Mouse (Mus musculus) embryonic facial prominence, embryonic 15.5 days (tissue): Measurements from ENCODE around the gene Krt28. TPM values are rescaled to one million over a fixed set of nuclear protein-coding genes. Genes with fewer than 3 reads are reported as not detected.

Experiments
- ATAC-seq: fragments of 200-750 bp; cut with Nextera tagmentation; 2 replicates; pipeline ENCODE4 v1.8.0; 2017; ENCODE audit warnings: low read depth, moderate TSS enrichment; ENCODE audit not compliant: insufficient number of reproducible peaks, low FRiP score, low TSS enrichment
- H3K27ac ChIP-seq: fragments of 300-500 bp; sonication (generic); replicated peaks from 2 replicates; pipeline ENCODE4 v1.5.1; 2015; ENCODE audit warnings: mild to moderate bottlenecking, inconsistent platforms
- H3K27me3 ChIP-seq: fragments of 300-500 bp; sonication (generic); 2 replicates; pipeline ENCODE4 v1.6.1; 2015; ENCODE audit warnings: inconsistent platforms
- H3K36me3 ChIP-seq: fragments of 300-500 bp; sonication (generic); 2 replicates; pipeline ENCODE4 v1.6.1; 2015; ENCODE audit warnings: mild to moderate bottlenecking, inconsistent platforms
- H3K4me1 ChIP-seq: fragments of 300-500 bp; sonication (generic); 2 replicates; pipeline ENCODE4 v1.6.1; 2015; ENCODE audit warnings: inconsistent platforms
- H3K4me2 ChIP-seq: fragments of 300-500 bp; sonication (generic); replicated peaks from 2 replicates; pipeline ENCODE4 v1.6.1; 2015; ENCODE audit warnings: mild to moderate bottlenecking, inconsistent platforms
- H3K4me3 ChIP-seq: fragments of 300-500 bp; sonication (generic); replicated peaks from 2 replicates; pipeline ENCODE4 v1.5.1; 2015; ENCODE audit warnings: mild to moderate bottlenecking, inconsistent platforms
- H3K9ac ChIP-seq: fragments of 300-500 bp; sonication (generic); 2 replicates; pipeline ENCODE4 v1.6.1; 2015; ENCODE audit warnings: inconsistent platforms
- H3K9me3 ChIP-seq: fragments of 300-500 bp; sonication (generic); replicated peaks from 2 replicates; pipeline ENCODE4 v1.6.1; 2016; ENCODE audit warnings: inconsistent platforms
- WGBS: fragments of 180-500 bp; shearing (Covaris S2); methylation state at CpG from one replicate; pipeline ENCODE4 v1.1.7; 2015; 5-methylcytosine and 5-hydroxymethylcytosine counted together
- polyA plus RNA-seq: library from polyadenylated mRNA; unstranded; fragments of >200 nt; fragmentation: Nextera tagmentation; extraction: Ambion mirVana; gene quantifications from 2 replicates; pipeline ENCODE4 v1.2.1, GENCODE M21; 2015

Krt28 gene
- polyA plus RNA-seq, 1 experiment from 2014 or later, result 19.5 TPM

DNA sequence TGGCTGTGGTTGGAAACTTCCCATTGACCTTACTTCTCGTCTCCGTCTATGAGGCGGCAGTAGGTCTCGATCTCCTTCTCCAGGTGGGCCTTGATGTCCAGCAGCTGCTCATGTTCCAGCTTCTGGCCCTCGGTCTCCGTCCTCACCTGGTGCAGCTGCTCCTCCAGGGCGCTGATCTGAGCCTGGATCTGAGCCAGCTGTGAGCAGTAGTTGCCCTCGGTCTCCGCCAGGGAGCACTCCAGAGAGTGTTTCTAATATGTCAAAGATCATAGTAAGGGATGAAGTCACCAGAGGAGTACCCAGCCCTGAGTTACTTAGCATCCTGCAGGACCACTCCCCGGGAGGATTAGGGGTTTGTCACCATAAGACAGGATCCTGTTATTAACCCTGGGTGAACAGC lies 7.9 kb downstream of the Krt28 start:
- no peak for ATAC-seq
- H3K27ac ChIP-seq, result no peak overlapping the region

DNA sequence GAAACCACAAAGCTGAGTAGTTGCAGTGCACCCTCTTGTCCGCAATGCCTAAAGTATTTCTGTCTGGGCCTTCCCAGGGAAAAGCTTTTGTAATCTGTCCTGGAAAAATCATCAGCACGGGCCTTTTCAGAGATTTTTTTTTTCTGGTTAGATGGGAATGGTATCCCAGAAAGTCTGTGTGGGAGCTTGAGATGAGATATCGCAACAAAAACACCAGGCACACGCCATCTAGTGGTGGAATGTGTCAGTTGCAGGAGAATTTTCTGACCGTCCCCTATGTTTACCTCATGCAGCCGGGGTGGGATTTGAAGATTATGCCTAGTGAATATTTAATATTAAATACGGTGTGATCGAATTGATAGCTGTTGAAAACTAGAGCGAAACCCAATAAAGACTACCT lies 10.3 kb downstream of the Krt28 start:
- Histone ChIP-seq H3K36me3 (no peaks in the 10 kb centered on the region), H3K9ac (no peak overlapping the region), H3K4me2 (no peak overlapping the region), H3K27me3 (no peaks in the 10 kb centered on the region), H3K27ac (no peak overlapping the region), H3K9me3 (no peaks in the 10 kb centered on the region), H3K4me3 (no peak overlapping the region), H3K4me1 (no peaks in the 10 kb centered on the region)
- WGBS, result 21% methylated on average over 9 of the region's 9 CpGs
- no peak for ATAC-seq

More for the DNA sequence above, 7.9 kb downstream of the Krt28 start:
- H3K27me3 ChIP-seq, result no peaks in the 10 kb centered on the region
- WGBS, result 36% methylated on average over 10 of the region's 10 CpGs
- H3K9me3 ChIP-seq, result no peaks in the 10 kb centered on the region
- no peak overlapping the region for H3K4me3 ChIP-seq
- H3K9ac ChIP-seq, result no peak overlapping the region
- no peak overlapping the region for H3K4me2 ChIP-seq
- H3K4me1 ChIP-seq, result no peaks in the 10 kb centered on the region
- H3K36me3 ChIP-seq, result no peaks in the 10 kb centered on the region

DNA sequence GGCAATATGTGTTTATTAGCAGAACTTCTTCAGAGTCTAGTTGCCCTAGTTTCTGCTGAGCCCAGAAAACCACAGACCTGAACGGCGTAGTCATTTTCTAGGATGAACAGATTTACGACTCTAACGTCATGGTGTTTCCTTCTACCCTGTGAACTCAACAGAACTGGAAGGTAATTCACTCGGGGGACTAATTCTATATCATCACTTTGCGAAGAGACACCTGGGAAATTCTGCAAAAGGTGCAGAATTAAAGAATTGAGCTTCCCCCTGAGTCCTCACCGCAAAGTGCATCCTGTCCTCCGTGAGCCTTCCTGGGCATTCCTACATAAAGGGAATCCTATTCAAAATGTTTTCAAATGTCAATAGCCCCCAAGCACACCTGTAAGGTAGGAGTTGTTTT lies 13.3 kb downstream of the Krt28 start:
- Histone ChIP-seq H3K4me3 (no peak overlapping the region), H3K4me2 (no peak overlapping the region), H3K27me3 (no peaks in the 10 kb centered on the region), H3K36me3 (no peaks in the 10 kb centered on the region), H3K4me1 (no peaks in the 10 kb centered on the region), H3K27ac (no peak overlapping the region), H3K9ac (no peak overlapping the region), H3K9me3 (no peaks in the 10 kb centered on the region)
- no peak for ATAC-seq
- WGBS, result 78% methylated on average over 8 of the region's 8 CpGs

DNA sequence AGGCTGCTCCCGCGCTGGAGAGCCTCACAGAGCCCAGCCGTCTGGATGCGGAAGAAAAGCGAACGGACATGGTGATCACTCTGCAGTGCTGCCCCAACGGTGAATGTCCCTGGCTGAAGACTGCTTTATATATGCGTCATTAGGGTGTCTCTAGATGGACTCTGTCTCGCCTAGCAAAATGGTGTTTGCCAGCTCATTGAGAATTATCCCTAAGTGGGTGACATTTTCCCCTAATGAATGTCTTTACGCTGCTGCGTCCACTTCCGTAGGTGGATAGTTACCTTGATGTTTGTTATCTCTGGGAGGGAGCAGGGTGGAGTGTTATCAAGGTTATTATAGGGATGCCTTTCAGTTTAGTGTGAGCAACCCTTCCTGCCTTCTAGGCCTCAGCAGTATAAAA lies 23.7 kb downstream of the Krt28 start, which contains the start of gene Krt27:
Gene Krt27 (minus strand): TSS at position 101 of the 400 bp plus-strand sequence.
- Histone ChIP-seq H3K27ac (no peak within 1 kb of the TSS), H3K4me2 (no peak within 1 kb of the TSS), H3K4me3 (no peak within 1 kb of the TSS), H3K9me3 (no peaks in the 10 kb centered on the region), H3K4me1 (no peaks in the 10 kb centered on the region), H3K36me3 (no peaks in the 10 kb centered on the region), H3K27me3 (0 out of 2 replicates have a peak, but pooled peaks cover 4% of the 10 kb centered on the region), H3K9ac (no peak within 1 kb of the TSS)
- WGBS, result 76% methylated on average over 12 of the region's 12 CpGs
- no peak for ATAC-seq

DNA sequence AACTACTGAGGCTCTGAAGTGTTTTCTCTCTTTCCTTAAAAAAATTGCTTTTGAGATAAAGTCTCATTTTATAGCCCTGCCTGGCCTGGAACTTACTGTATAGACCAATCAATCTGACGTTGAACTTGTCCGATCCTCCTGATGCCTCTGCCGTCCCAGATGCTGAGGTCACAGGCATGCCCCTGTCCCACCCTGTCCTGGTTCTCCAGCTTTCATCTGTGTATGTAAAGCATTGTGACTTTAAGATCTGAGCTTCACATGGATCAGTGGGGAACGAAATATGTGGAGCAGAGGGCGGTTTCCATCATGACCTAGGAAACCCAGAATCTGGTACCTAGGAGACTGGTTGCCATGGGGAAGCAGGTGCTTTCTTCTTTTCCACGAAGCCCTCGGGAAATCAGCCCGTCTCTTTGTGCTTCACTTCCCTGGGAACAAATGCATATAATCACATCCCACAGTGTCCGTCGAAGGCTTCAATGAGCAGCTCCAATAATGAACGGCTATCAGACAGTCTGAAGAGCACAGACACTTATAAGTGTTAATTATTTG lies 35.3 kb downstream of the Krt28 start:
- H3K9ac ChIP-seq, result no peak overlapping the region
- ATAC-seq, result no peak
- H3K36me3 ChIP-seq, result no peaks in the 10 kb centered on the region
- no peaks in the 10 kb centered on the region for H3K27me3 ChIP-seq
- no peak overlapping the region for H3K27ac ChIP-seq
- H3K4me1 ChIP-seq, result no peaks in the 10 kb centered on the region
- H3K4me3 ChIP-seq, result no peak overlapping the region
- 80% methylated on average over 11 of the region's 11 CpGs for WGBS
- H3K9me3 ChIP-seq, result no peaks in the 10 kb centered on the region
- no peak overlapping the region for H3K4me2 ChIP-seq

DNA sequence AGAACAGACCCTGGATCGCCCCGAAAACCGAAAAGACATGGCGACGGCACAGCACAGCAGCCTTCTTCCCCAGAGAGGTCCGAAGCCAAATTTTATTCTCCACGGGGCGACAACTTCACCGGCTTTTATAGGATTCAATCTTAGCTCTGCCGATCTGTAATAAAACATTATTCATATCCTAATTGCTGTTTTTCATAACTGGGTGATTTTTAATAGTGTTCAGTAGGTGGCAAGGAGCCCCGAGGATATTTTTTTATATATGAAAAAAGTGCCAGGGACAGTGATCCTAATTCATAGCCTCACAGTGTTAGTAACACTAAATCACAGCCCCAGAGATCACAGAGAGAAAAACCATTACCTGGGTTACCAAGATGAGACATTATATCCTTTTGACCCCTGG lies 36.8 kb downstream of the Krt28 start, which contains the start of gene Krt26:
Gene Krt26 (minus strand): TSS at position 101 of the 400 bp plus-strand sequence.
- Histone ChIP-seq H3K27me3 (no peaks in the 10 kb centered on the region), H3K4me3 (no peak within 1 kb of the TSS)
- 89% methylated on average over 11 of the region's 11 CpGs for WGBS

DNA sequence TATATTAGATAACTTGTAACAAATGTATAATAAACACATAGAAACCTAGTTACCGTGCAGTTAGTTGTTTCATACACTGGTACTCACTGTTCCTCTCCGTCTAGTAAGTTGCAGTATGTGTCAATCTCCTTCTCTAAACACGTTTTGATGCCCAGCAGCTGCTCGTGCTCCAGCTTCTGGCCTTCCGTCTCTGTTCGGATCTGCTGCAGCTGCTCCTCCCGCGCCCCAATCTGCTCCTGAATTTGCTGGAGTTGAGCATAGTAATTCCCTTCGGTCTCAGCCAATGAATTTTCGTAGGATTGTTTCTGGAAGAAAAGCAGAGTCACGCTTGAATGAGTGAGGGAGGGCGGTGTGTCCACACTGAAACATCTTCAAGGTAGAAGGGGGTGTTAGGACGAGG lies 41.3 kb downstream of the Krt28 start:
- Histone ChIP-seq H3K4me2 (no peak overlapping the region), H3K4me3 (no peak overlapping the region), H3K9me3 (no peaks in the 10 kb centered on the region), H3K9ac (no peak overlapping the region), H3K4me1 (no peaks in the 10 kb centered on the region), H3K27ac (no peak overlapping the region), H3K27me3 (no peaks in the 10 kb centered on the region), H3K36me3 (no peaks in the 10 kb centered on the region)
- ATAC-seq, result no peak
- WGBS, result 63% methylated on average over 13 of the region's 13 CpGs

More for the DNA sequence above, 36.8 kb downstream of the Krt28 start, which contains the start of gene Krt26:
- H3K4me2 ChIP-seq, result no peak within 1 kb of the TSS
- no peaks in the 10 kb centered on the region for H3K9me3 ChIP-seq
- H3K36me3 ChIP-seq, result no peaks in the 10 kb centered on the region
- no peak for ATAC-seq
- H3K9ac ChIP-seq, result no peak within 1 kb of the TSS
- no peak within 1 kb of the TSS for H3K27ac ChIP-seq
- H3K4me1 ChIP-seq, result no peaks in the 10 kb centered on the region

DNA sequence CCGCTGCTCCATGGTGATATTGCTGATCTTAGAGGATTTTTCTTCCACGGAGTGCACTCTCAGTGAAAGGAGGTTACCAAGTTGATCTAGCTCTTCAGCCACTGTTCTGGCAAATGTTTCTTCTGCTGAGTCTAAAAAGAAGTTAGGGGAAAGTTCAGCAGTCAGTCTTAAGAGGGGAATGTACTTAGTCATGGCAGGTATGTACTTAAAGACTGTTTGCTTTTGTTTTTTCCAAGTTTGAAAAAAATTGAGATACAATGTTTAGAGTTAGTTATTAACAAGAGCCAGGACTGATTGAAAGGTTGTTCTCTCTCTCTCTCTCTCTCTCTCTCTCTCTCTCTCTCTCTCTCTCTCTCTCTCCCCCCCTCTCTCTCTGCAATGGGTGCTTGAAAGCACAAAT lies 45.0 kb downstream of the Krt28 start:
- Histone ChIP-seq H3K4me2 (no peak overlapping the region), H3K9ac (no peak overlapping the region), H3K4me3 (no peak overlapping the region), H3K4me1 (no peaks in the 10 kb centered on the region), H3K36me3 (no peaks in the 10 kb centered on the region), H3K27ac (no peak overlapping the region), H3K27me3 (no peaks in the 10 kb centered on the region), H3K9me3 (no peaks in the 10 kb centered on the region)
- no peak for ATAC-seq
- 70% methylated on average over 2 of the region's 2 CpGs for WGBS

DNA sequence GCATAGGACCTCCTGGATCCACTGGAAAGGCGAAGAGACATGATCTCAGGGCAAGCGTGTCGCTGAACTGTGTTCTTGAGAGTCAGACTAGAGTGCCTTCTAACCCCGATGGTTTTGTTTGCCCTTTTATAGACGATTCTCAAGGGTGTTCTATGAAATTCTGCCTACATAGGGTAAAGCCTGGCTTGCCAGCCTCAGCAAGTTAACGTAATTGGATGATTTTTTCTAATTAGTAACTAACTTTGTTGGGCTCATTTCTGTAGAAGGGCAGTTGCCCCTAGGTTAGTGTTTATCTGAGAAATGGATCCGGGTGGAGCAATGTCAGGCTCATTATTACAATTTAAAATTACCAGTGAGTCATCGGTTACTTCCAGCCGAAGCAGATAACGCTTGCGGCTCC lies 51.9 kb downstream of the Krt28 start, which contains the start of gene Krt25:
Gene Krt25 (minus strand): TSS at position 101 of the 400 bp plus-strand sequence.
- 86% methylated on average over 11 of the region's 11 CpGs for WGBS
- no peaks in the 10 kb centered on the region for H3K27me3 ChIP-seq
- H3K4me3 ChIP-seq, result no peak within 1 kb of the TSS
- no peak within 1 kb of the TSS for H3K4me2 ChIP-seq
- ATAC-seq, result no peak
- no peak within 1 kb of the TSS for H3K9ac ChIP-seq
- H3K36me3 ChIP-seq, result no peaks in the 10 kb centered on the region
- H3K4me1 ChIP-seq, result 0 out of 2 replicates have a peak, but pooled peaks cover 4% of the 10 kb centered on the region
- no peak within 1 kb of the TSS for H3K27ac ChIP-seq
- no peaks in the 10 kb centered on the region for H3K9me3 ChIP-seq

DNA sequence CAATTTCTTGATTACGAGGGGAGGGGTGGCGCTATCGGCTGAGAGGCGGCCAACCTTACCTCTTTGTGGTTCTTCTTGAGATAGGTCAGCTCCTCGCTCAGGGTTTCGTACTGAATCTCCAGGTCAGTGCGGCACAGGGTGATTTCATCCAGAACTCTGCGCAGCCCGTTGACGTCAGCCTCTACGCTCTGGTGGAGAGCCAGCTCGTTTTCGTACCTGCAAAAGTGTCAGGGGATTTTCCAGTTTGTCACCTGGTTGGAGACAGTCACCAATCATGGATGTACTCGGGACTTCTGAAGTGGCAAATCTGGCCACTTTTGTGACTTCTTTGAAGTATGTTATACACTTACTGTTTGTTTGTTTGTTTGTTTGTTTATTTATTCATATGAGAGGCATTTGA lies 53.6 kb downstream of the Krt28 start:
- no peak overlapping the region for H3K4me3 ChIP-seq
- no peaks in the 10 kb centered on the region for H3K9me3 ChIP-seq
- no peaks in the 10 kb centered on the region for H3K36me3 ChIP-seq
- no peaks in the 10 kb centered on the region for H3K27me3 ChIP-seq
- no peak for ATAC-seq
- H3K27ac ChIP-seq, result no peak overlapping the region
- H3K4me2 ChIP-seq, result no peak overlapping the region
- 88% methylated on average over 14 of the region's 14 CpGs for WGBS
- 0 out of 2 replicates have a peak, but pooled peaks cover 4% of the 10 kb centered on the region for H3K4me1 ChIP-seq
- H3K9ac ChIP-seq, result no peak overlapping the region

DNA sequence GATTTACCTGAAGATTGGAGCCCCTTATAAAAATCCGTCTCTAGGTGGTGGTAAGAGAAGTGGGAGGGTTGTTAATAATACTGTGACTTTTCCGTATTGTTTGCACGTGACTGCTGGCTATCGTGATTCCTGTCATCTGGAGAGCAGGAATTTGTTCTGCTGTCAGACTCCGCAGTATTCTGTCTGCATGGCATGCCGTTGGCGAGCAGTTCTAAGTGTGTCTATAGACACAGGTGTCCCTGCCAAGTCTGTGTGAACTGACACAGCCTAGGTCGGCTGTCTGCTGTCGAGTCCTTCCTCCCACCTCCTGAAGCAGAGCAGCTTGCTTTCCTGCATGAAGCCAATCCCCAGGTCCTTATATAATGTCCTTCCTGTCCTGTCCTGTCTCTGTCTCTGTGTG lies 55.6 kb downstream of the Krt28 start:
- no peaks in the 10 kb centered on the region for H3K9me3 ChIP-seq
- ATAC-seq, result no peak
- H3K9ac ChIP-seq, result no peak overlapping the region
- 0 out of 2 replicates have a peak, but pooled peaks cover 4% of the 10 kb centered on the region for H3K4me1 ChIP-seq
- H3K36me3 ChIP-seq, result no peaks in the 10 kb centered on the region
- H3K27ac ChIP-seq, result no peak overlapping the region
- H3K4me2 ChIP-seq, result no peak overlapping the region
- WGBS, result 45% methylated on average over 9 of the region's 9 CpGs
- H3K27me3 ChIP-seq, result no peaks in the 10 kb centered on the region
- H3K4me3 ChIP-seq, result no peak overlapping the region

DNA sequence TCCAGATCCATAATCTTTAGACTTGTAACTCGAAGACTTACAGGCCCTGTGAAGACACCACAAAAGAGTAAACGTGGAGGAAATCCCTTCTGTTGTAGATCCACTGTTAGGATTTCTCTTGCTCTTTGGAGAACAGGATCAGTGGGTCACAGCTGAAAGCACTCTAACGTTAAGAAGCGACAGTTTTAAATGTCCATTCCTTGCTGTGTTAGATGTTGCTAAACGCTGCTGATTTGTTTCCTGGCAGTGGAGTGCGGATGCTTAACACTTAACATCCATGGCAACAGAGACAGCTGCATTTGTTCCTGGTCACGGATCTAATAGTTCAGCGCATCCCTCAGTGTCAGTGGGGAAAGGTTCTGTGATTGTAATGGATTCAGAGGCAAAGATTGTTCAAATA lies 58.2 kb downstream of the Krt28 start:
- H3K36me3 ChIP-seq, result no peaks in the 10 kb centered on the region
- H3K4me3 ChIP-seq, result no peak overlapping the region
- no peaks in the 10 kb centered on the region for H3K27me3 ChIP-seq
- H3K9me3 ChIP-seq, result no peaks in the 10 kb centered on the region
- no peak overlapping the region for H3K27ac ChIP-seq
- ATAC-seq, result no peak
- no peak overlapping the region for H3K4me2 ChIP-seq
- no peak overlapping the region for H3K9ac ChIP-seq
- WGBS, result 53% methylated on average over 8 of the region's 8 CpGs
- 0 out of 2 replicates have a peak, but pooled peaks cover 4% of the 10 kb centered on the region for H3K4me1 ChIP-seq
